Mouse (Mus musculus) liver, adult (tissue): ENCODE results near the gene Erbb2.

Experiments used
- GATA4 ChIP-seq: IDR thresholded peaks from 2 replicates; pipeline ENCODE4 v1.6.1; 2014; ENCODE audit warnings: mild to moderate bottlenecking, low read length; ENCODE audit not compliant: insufficient replicate concordance

Erbb2 gene

GRCm38 (mm10) chr11:98381651-98382050 lies 30.6 kb upstream of the Erbb2 start:
- no peak for TF ChIP-seq GATA4

GRCm38 (mm10) chr11:98383261-98384030 lies 28.8 kb upstream of the Erbb2 start, which contains the start of gene Tcap:
TSS of gene Tcap (plus strand) at chr11:98383811.
- no peak for TF ChIP-seq GATA4

- TF ChIP-seq GATA4: no peak
Measured at GRCm38 (mm10) chr11:98384216-98384615, 28.1 kb upstream of the Erbb2 start.

GRCm38 (mm10) chr11:98384721-98385637 lies 27.3 kb upstream of the Erbb2 start:
- TF ChIP-seq GATA4: no peak

GRCm38 (mm10) chr11:98385638-98386585 lies 26.4 kb upstream of the Erbb2 start, which contains the start of gene Pnmt:
TSS of gene Pnmt (plus strand) at chr11:98386450.
- no peak for TF ChIP-seq GATA4

- TF ChIP-seq GATA4: no peak
Measured at GRCm38 (mm10) chr11:98386596-98386995, 25.7 kb upstream of the Erbb2 start.

- TF ChIP-seq GATA4: no peak
Measured at GRCm38 (mm10) chr11:98387056-98387577, 25.2 kb upstream of the Erbb2 start.

GRCm38 (mm10) chr11:98388282-98388681 lies 24.0 kb upstream of the Erbb2 start:
- no peak for TF ChIP-seq GATA4

- TF ChIP-seq GATA4: no peak
Measured at GRCm38 (mm10) chr11:98389221-98389780, 23.0 kb upstream of the Erbb2 start.

- no peak for TF ChIP-seq GATA4
Measured at GRCm38 (mm10) chr11:98390141-98390540, 22.1 kb upstream of the Erbb2 start.

GRCm38 (mm10) chr11:98392034-98392433 lies 20.2 kb upstream of the Erbb2 start:
- TF ChIP-seq GATA4: no peak

- TF ChIP-seq GATA4: no peak
Measured at GRCm38 (mm10) chr11:98392645-98393044, 19.6 kb upstream of the Erbb2 start.

- TF ChIP-seq GATA4: no peak
Measured at GRCm38 (mm10) chr11:98393317-98393716, 19.0 kb upstream of the Erbb2 start.

- TF ChIP-seq GATA4: no peak
Measured at GRCm38 (mm10) chr11:98394301-98394700, 18.0 kb upstream of the Erbb2 start.
